Mouse (Mus musculus) layer of hippocampus, postnatal 36 days (tissue): ENCODE data around the gene Atp4a. TPM values are rescaled to one million over a fixed set of nuclear protein-coding genes. Genes with fewer than 3 reads are reported as not detected.
"Not testable (repeated sequence)": the region's sequence is repeated elsewhere in the genome, so short reads cannot be mapped to it uniquely, and the experiment has no call there.

Source experiments
- DNase-seq, 2 experiments: peaks; one replicate each; pipeline ENCODE4 v3.0.0; 2022
- total RNA-seq, 2 experiments: library from RNA; stranded (reverse); gene quantifications; 2 replicates each; pipeline ENCODE4 v1.2.3; 2021

Gene Atp4a
- total RNA-seq, 2 experiments from 2014 or later, result 0.35 to 0.70 TPM

- DNase-seq, result not testable (repeated sequence)
These were observed 18.2 kb downstream of the Atp4a start for GRCm38 (mm10) chr7:30730064-30730722.

- no peak for DNase-seq
These were observed 24.2 kb downstream of the Atp4a start for GRCm38 (mm10) chr7:30736211-30736610.

- not testable (repeated sequence) for DNase-seq
These were observed 30.6 kb downstream of the Atp4a start for GRCm38 (mm10) chr7:30742570-30742969.

DNA sequence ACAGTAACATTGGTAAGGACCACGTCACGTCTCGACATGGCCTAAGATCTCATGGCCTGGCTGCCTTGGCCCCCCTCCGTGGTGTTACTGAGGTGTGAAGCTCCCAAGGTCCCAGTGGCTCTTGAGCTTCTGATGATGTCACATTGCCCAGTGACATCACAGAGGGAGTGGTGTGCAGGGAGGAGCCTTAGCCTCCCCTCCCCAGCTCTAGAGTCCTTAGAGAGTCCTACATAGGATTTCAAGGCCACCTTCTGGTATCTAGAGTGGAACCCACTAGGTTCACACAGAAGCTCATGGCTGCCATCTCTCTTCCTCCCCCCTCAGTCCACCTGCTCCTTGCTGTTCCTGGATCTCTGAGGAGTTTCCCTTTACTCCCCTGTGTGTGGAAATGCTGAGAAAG lies 31.6 kb downstream of the Atp4a start, which contains the start of gene Gapdhs:
Gapdhs (minus strand) TSS at position 65 of the 400 bp plus-strand sequence.
- DNase-seq, result not testable (repeated sequence)

- DNase-seq, result no peak
These were observed 32.1 kb downstream of the Atp4a start for GRCm38 (mm10) chr7:30744022-30744598.

DNA sequence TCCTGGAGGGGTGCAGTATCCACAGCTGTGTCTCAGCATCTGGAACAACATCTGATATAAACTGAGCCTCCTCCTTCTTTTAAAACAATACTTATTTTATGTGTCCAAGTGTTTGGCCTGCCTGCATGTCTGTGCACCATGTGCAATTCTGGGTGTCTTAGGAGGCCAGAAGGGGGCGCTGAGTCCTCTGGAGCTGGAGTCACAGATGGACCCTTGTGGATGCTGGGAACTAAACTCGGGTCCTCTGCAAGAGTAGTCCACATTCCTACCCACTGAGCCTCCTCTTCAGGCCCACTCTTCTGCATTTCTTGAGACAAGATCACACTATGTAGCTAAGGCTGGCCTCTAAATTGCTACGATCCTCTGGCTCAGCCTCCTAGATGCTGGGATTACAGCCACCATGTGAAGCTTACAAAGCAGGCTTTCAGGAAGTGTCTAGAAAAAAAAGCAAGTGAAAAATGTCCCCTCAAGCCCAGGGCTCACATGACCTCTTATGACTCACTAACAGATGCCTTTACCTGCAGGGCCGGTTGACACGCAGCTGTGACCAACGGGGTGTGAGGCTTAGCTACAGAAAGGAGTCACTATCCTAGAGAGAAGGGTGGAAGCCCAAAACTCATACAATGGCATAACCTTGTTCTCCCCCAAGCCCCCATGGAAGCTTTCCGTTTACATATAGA lies 35.7 kb downstream of the Atp4a start:
- DNase-seq, result no peak

DNA sequence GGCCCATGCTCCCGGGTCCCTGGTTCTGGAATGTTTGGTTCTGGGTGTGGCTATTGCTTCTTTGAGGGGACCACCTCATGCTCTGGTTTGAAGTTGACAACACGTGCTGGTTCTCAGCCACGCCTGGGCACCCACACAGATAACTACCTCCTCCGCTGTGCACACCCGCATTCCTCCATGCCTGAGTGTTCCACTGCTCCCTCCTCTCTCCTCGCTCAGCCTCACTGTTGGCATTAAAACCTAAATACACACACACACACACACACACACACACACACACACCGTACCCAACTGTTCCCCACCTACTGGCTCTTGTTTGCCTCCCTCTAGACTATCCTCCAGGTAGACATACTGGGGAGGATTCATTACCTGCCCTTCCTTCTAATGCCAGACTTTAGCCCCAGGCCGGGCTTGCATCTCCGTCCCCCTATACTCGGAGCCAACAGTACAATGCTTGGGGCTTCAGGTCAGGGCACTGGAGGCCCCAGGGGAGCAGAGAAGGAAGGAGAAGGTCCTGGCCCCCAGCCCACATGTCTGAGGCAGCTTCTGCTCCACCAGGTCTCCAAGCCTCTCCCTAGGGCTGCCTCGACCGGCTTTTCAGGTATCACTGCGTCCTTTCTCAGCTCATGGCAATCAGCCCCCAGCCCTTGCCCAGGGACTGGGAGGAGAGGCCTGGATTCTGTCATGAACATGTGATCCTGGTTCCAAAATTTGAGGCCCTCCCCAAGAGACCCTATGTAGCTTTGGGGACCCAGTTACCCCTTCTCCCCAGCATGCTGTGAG lies 38.0 kb downstream of the Atp4a start:
- no peak for DNase-seq

GRCm38 (mm10) chr7:30751086-30751669 lies 39.2 kb downstream of the Atp4a start, which contains the start of gene Sbsn:
Sbsn (plus strand) TSS chr7:30751471.
- no peak for DNase-seq

DNA sequence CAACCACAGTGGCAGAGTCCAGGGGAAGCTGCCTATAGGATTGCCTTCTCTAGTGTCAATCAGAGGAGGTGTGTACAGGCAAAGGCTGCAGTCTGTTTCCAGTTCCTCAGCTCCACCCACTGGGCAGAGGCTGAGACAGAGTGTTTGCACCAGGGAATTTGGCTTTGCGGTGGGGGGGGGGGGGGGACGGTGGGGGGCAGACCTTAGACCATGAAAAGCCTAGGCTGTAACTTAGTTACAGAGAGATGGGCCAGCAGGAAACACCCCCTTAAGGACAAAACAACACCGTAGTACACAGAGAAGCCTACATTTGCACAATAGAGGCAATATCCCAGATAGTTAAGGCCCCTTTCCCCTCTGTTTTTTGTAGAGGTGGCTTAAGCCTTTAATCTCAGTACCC lies 45.0 kb downstream of the Atp4a start:
- no peak for DNase-seq

DNA sequence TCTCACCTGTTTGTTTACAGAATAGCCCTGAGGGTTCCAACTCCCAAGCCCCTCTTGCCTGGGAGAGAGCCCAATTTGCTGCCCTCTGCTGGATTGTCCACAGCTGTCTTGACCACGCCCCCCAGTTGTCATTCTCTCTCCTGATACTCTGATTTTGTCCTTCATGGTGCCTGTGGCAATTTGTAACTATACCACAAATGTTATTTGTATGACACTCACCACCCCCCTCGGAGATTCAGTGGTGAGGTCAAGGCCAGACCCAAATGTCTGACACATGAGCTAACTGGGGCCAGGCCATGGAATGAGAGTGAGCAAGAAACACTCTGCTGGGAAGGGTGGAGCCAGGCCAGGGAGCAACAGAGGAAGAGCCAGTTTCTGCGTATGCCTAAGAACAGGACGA lies 46.8 kb downstream of the Atp4a start:
- DNase-seq, result no peak

DNA sequence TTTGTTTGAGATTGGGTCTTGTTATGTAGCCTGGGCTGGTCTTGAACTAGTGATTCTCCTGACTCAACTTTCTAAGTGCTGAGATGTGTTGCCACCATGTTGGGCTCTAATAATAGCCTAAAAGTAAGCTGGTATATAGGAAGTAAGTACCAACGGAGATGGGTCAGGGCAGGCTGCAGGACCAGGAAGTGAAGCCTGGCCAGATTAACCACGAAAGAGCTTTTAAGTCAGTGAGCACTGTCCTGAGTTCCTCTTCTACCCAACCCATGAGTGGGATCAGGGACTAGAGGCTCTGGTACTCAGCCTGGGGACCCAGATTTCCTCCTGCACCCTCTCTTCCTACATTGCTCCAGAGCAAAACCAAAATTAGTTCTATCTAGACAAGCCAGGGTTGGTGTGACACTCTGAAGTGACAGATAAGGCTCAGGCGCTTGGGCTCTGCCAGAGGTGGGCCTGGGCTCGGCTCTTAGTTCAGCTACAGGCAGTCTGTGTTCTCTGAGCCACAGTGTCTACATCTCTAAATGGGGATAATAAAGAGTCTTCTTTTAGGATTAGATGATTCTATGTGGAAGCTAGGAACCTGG lies 49.9 kb downstream of the Atp4a start:
- DNase-seq, result no peak

GRCm38 (mm10) chr7:30763456-30763855 lies 51.4 kb downstream of the Atp4a start, which contains the start of gene Dmkn:
Dmkn (plus strand) TSS chr7:30763756.
- DNase-seq, result no peak

GRCm38 (mm10) chr7:30765173-30765572 lies 53.2 kb downstream of the Atp4a start:
- DNase-seq, result no peak

GRCm38 (mm10) chr7:30766408-30766807 lies 54.4 kb downstream of the Atp4a start:
- DNase-seq, result no peak

- DNase-seq, result no peak
These were observed 57.2 kb downstream of the Atp4a start for GRCm38 (mm10) chr7:30769236-30769635.

Other genes starting within 250 kb of the Atp4a start
- gene Prodh2, start 218.6 kb upstream of the Atp4a start, total RNA-seq, result under 1 TPM in 1 of 2 experiments, not detected in 1; 0.73 TPM
- 100 to 1,000 TPM; 104 to 111 TPM for gene Arhgap33, start 177.1 kb upstream of the Atp4a start, total RNA-seq
- gene Hspb6, start 160.0 kb upstream of the Atp4a start, total RNA-seq, result 1 to 10 TPM; 3.3 to 3.7 TPM
- gene Proser3, start 159.9 kb upstream of the Atp4a start, total RNA-seq, result 1 to 10 TPM; 5.7 to 6.9 TPM
- gene Lin37, start 152.4 kb upstream of the Atp4a start, total RNA-seq, result 10 to 100 TPM; 46.4 to 50.1 TPM
- gene U2af1l4, start 148.9 kb upstream of the Atp4a start, total RNA-seq, result 10 to 100 TPM; 69.0 to 72.2 TPM
- gene Gm49396, start 148.9 kb upstream of the Atp4a start, total RNA-seq, result 10 to 100 TPM; 10.9 to 11.1 TPM
- gene Psenen, start 148.6 kb upstream of the Atp4a start, total RNA-seq, result 10 to 100 TPM; 79.8 to 92.4 TPM
- gene Igflr1, start 146.8 kb upstream of the Atp4a start, total RNA-seq, result 1 to 10 TPM; 5.5 to 7.0 TPM
- gene Kmt2b, start 123.5 kb upstream of the Atp4a start, total RNA-seq, result 10 to 100 TPM; 42.3 to 53.4 TPM
- not detected for gene Zbtb32, start 113.3 kb upstream of the Atp4a start, total RNA-seq
- gene Upk1a, start 99.4 kb upstream of the Atp4a start, total RNA-seq, result under 1 TPM in 1 of 2 experiments, not detected in 1; 0.25 TPM
- 100 to 1,000 TPM; 609 to 715 TPM for gene Cox6b1, start 86.1 kb upstream of the Atp4a start, total RNA-seq
- not detected for gene Etv2, start 76.4 kb upstream of the Atp4a start, total RNA-seq
- gene Rbm42, start 61.9 kb upstream of the Atp4a start, total RNA-seq, result 10 to 100 TPM; 72.4 to 76.0 TPM
- 1 to 10 TPM; 4.7 to 5.0 TPM for gene Haus5, start 47.2 kb upstream of the Atp4a start, total RNA-seq
- not detected for gene Pmis2, start 40.6 kb upstream of the Atp4a start, total RNA-seq
- gene 2200002J24Rik, start 13.3 kb upstream of the Atp4a start, total RNA-seq, result not detected
- gene Tmem147, start 17.3 kb downstream of the Atp4a start, total RNA-seq, result 100 to 1,000 TPM; 107 to 118 TPM
- gene Gapdhs, start 31.5 kb downstream of the Atp4a start, total RNA-seq, result not detected
- 1 to 10 TPM; 6.4 to 9.7 TPM for gene Sbsn, start 39.3 kb downstream of the Atp4a start, total RNA-seq
- gene Dmkn, start 51.5 kb downstream of the Atp4a start, total RNA-seq, result under 1 TPM in 1 of 2 experiments, not detected in 1; 0.91 TPM
- gene Krtdap, start 75.7 kb downstream of the Atp4a start, total RNA-seq, result not detected
- gene Ffar2, start 111.6 kb downstream of the Atp4a start, total RNA-seq, result not detected
- gene Ffar3, start 144.0 kb downstream of the Atp4a start, total RNA-seq, result not detected
- gene Ffar1, start 149.4 kb downstream of the Atp4a start, total RNA-seq, result not detected
- not detected for gene Cd22, start 168.1 kb downstream of the Atp4a start, total RNA-seq
- 100 to 1,000 TPM; 196 to 197 TPM for gene Mag, start 202.7 kb downstream of the Atp4a start, total RNA-seq
- gene Hamp2, start 212.5 kb downstream of the Atp4a start, total RNA-seq, result not detected
- gene Hamp, start 231.8 kb downstream of the Atp4a start, total RNA-seq, result not detected
- 100 to 1,000 TPM; 116 to 126 TPM for gene Usf2, start 244.6 kb downstream of the Atp4a start, total RNA-seq